10 mouse cellular contexts compared by ENCODE assay signal in the genomic region with DNA sequence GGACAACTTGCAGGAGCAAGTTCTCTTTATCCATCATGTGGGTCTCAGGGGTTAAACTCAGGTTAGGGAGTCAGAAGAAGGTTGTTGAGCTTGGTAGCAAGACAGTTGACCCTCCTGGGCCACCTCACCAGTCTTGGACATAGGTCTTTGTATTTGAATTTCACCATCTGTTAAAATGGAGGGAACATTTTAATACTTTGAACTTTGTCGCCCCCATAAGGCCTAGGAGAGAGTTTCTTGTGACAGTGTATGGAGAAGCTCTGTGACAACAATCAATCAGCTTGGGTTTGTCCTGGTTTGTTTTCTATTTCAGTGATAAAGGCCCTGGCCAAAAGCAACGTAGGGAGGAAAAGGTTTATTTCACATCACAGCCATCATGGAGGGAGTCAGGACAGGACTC. TPM values are rescaled to one million over a fixed set of nuclear protein-coding genes. Genes with fewer than 3 reads are reported as not detected.
A peak's percentile ranks its signal among the peaks of the same experiment; 100 is the strongest.
DNase-seq lines count a peak whose midpoint lies in the region; ATAC-seq and TF ChIP-seq lines count a peak whose summit lies in the region.
"Had no signal": no experiment of that assay in that cellular context is flagged by ENCODE, and none has a peak within 500 bp of the region (broad histone marks: within the 10 kb centered on the region; RNA-seq: fewer than 3 reads in every experiment).

No protein-coding gene starts in this region.

- DNase-seq in kidney, adult 2 months: peak; percentile 67
- DNase-seq in kidney, adult 11 months: no peak
- peak; percentile 77 for DNase-seq in CD4-positive, CD25-positive, alpha-beta regulatory T cell, adult 2 months (ENCODE audit: low read depth, low spot score)
- no peak for DNase-seq in G1E (ENCODE audit: low spot score)
- DNase-seq in lung, postnatal 0 days (ENCODE audit: low spot score): peak; percentile 86
- no peak for DNase-seq in spleen, adult 18-20 months
- no peak for DNase-seq in urinary bladder, postnatal 4 days (ENCODE audit: low spot score in 2 of 2)

- TF ChIP-seq POLR2A in kidney, adult 2 months (IDR thresholded peaks at IDR 0.05; ENCODE audit: low read depth, low read length): no peak

- H3K4me1 ChIP-seq in kidney, adult 2 months (ENCODE audit: control insufficient read depth, insufficient read depth, low read length): peaks cover 3% of the 10 kb centered on the region; the same call in 1 of the 2 replicates
- 0 out of 2 replicates have a peak, but pooled peaks cover 5% of the 10 kb centered on the region for H3K4me1 ChIP-seq in G1E (ENCODE audit: insufficient read depth, low read depth, low read length)
- H3K4me1 ChIP-seq in lung, postnatal 0 days (ENCODE audit: insufficient read depth, low read depth, low read length): peaks cover 10% of the 10 kb centered on the region; the same call in 1 of the 2 replicates

- no peak overlapping the region for H3K9ac ChIP-seq in lung, postnatal 0 days (replicated peaks; ENCODE audit: low read depth)
- H3K9ac ChIP-seq: embryonic facial prominence, embryonic 12.5 days; hindbrain, embryonic 15.5 days had no signal

- H3K4me3 ChIP-seq in kidney, adult 2 months (ENCODE audit: insufficient read depth, low read depth, low read length): no peak overlapping the region
- no peak overlapping the region for H3K4me3 ChIP-seq in G1E (ENCODE audit: low read depth, low read length)
- no peak overlapping the region for H3K4me3 ChIP-seq in lung, postnatal 0 days (ENCODE audit: low read depth, low read length)
- H3K4me3 ChIP-seq: embryonic facial prominence, embryonic 12.5 days; hindbrain, embryonic 15.5 days had no signal

- H3K27me3 ChIP-seq in kidney, adult 2 months (replicated peaks; ENCODE audit: control insufficient read depth, insufficient read depth, low read length): no peaks in the 10 kb centered on the region
- peaks cover 24% of the 10 kb centered on the region for H3K27me3 ChIP-seq in G1E (ENCODE audit: insufficient read depth, low read length)
- H3K27me3 ChIP-seq in lung, postnatal 0 days (replicated peaks; ENCODE audit: insufficient read depth, low read length): no peaks in the 10 kb centered on the region
- H3K27me3 ChIP-seq: hindbrain, embryonic 15.5 days had no signal

- no peak for TF ChIP-seq EP300 in lung, postnatal 0 days (IDR thresholded peaks at IDR 0.05)

- no peaks in the 10 kb centered on the region for H3K36me3 ChIP-seq in kidney, adult 2 months (ENCODE audit: control insufficient read depth, insufficient read depth, low read length)
- peaks cover 3% of the 10 kb centered on the region for H3K36me3 ChIP-seq in G1E (replicated peaks)
- H3K36me3 ChIP-seq in lung, postnatal 0 days (ENCODE audit: insufficient read depth, low read length): no peaks in the 10 kb centered on the region
- H3K36me3 ChIP-seq: embryonic facial prominence, embryonic 12.5 days; hindbrain, embryonic 15.5 days had no signal

- no peak overlapping the region for H3K4me2 ChIP-seq in lung, postnatal 0 days (replicated peaks; ENCODE audit: low read depth, low read length)
- H3K4me2 ChIP-seq: embryonic facial prominence, embryonic 12.5 days; hindbrain, embryonic 15.5 days had no signal

- TF ChIP-seq CTCF in kidney, adult 2 months (conservative IDR thresholded peaks at IDR 0.05; ENCODE audit: insufficient read depth, insufficient read length, low read depth, low read length): 0 out of 2 replicates have a peak, but pooled peaks have one; percentile 2
- TF ChIP-seq CTCF in G1E (IDR thresholded peaks at IDR 0.05; ENCODE audit: low read depth, low read length): no peak
- TF ChIP-seq CTCF in lung, postnatal 0 days (IDR thresholded peaks at IDR 0.05): peak; percentile 66

- peak; percentile 28; the same call in 1 of the 2 replicates for ATAC-seq in G1E (ENCODE audit: extremely low read depth, insufficient number of reproducible peaks, low FRiP score, poor library complexity, severe bottlenecking)
- ATAC-seq in lung, postnatal 0 days: 0 out of 2 replicates have a peak, but pooled peaks have one; percentile 27

- no peak overlapping the region for H3K27ac ChIP-seq in kidney, adult 2 months (ENCODE audit: insufficient read depth, low read depth, low read length)
- H3K27ac ChIP-seq in lung, postnatal 0 days (ENCODE audit: low read length): no peak overlapping the region
- H3K27ac ChIP-seq: embryonic facial prominence, embryonic 12.5 days; hindbrain, embryonic 15.5 days; macrophage had no signal

- WGBS in kidney, adult 2 months: 23% methylated on average over 2 of the region's 2 CpGs
- 24% methylated on average over 2 of the region's 2 CpGs for WGBS in lung, postnatal 0 days

- H3K9me3 ChIP-seq in G1E (replicated peaks): no peaks in the 10 kb centered on the region
- H3K9me3 ChIP-seq in lung, postnatal 0 days (ENCODE audit: low read length): no peaks in the 10 kb centered on the region
- H3K9me3 ChIP-seq: embryonic facial prominence, embryonic 12.5 days; hindbrain, embryonic 15.5 days had no signal

RNA-seq across cellular contexts. Expression of a gene that starts 4.0 kb away (rescaled TPM):
- 17.0 and 17.1 TPM in 2 replicates for polyA plus RNA-seq in kidney, adult 2 months (2012; rRNA removed)
- total RNA-seq in G1E (2014; fragmentation: Nextera tagmentation): 1.1 and 1.8 TPM in 2 replicates
- total RNA-seq in G1E (2017): 0.44 TPM in 1 of 2 replicates, not detected in the other
- polyA plus RNA-seq in G1E (2012): 2.8 and 4.1 TPM in 2 replicates
- 25.7 and 30.4 TPM in 2 replicates for polyA plus RNA-seq in lung, postnatal 0 days (2015; fragmentation: Nextera tagmentation; extraction: Ambion mirVana)

RNA-seq across cellular contexts. Expression of a gene that starts 9.1 kb away (rescaled TPM):
- 6.4 and 6.8 TPM in 2 replicates for polyA plus RNA-seq in kidney, adult 2 months (2012; rRNA removed)
- total RNA-seq in G1E (2014; fragmentation: Nextera tagmentation) (1.7 and 2.5 TPM in 2 replicates), G1E (2017) (2.7 and 2.8 TPM in 2 replicates)
- polyA plus RNA-seq in G1E (2012): 1.3 and 1.6 TPM in 2 replicates
- 6.5 and 7.7 TPM in 2 replicates for polyA plus RNA-seq in lung, postnatal 0 days (2015; fragmentation: Nextera tagmentation; extraction: Ambion mirVana)

RNA-seq across cellular contexts. Expression of a gene that starts 13.4 kb away (rescaled TPM):
- not detected in 2 replicates for polyA plus RNA-seq in kidney, adult 2 months (2012; rRNA removed)
- 1.2 and 2.4 TPM in 2 replicates for total RNA-seq in G1E (2014; fragmentation: Nextera tagmentation)
- total RNA-seq in G1E (2017): 0.98 TPM in 1 of 2 replicates, not detected in the other
- polyA plus RNA-seq in G1E (2012): not detected in 2 replicates
- polyA plus RNA-seq in lung, postnatal 0 days (2015; fragmentation: Nextera tagmentation; extraction: Ambion mirVana): not detected in 2 replicates
- polyA plus RNA-seq: embryonic facial prominence, embryonic 12.5 days; hindbrain, embryonic 15.5 days had no signal

RNA-seq across cellular contexts. Expression of a gene that starts 14.6 kb away (rescaled TPM):
- polyA plus RNA-seq in kidney, adult 2 months (2012; rRNA removed): 132 and 153 TPM in 2 replicates
- total RNA-seq in G1E (2014; fragmentation: Nextera tagmentation) (166 and 208 TPM in 2 replicates), G1E (2017) (261 and 292 TPM in 2 replicates)
- 480 and 545 TPM in 2 replicates for polyA plus RNA-seq in G1E (2012)
- polyA plus RNA-seq in lung, postnatal 0 days (2015; fragmentation: Nextera tagmentation; extraction: Ambion mirVana): 42.0 and 46.1 TPM in 2 replicates

RNA-seq across cellular contexts. Expression of a gene that starts 27.0 kb away (rescaled TPM):
- 2.3 and 3.0 TPM in 2 replicates for polyA plus RNA-seq in kidney, adult 2 months (2012; rRNA removed)
- total RNA-seq in G1E (2014; fragmentation: Nextera tagmentation): 1.7 TPM in 1 of 2 replicates, not detected in the other
- total RNA-seq in G1E (2017): 0.23 TPM in 1 of 2 replicates, not detected in the other
- 0.13 and 0.21 TPM in 2 replicates for polyA plus RNA-seq in G1E (2012)
- 0.42 and 1.2 TPM in 2 replicates for polyA plus RNA-seq in lung, postnatal 0 days (2015; fragmentation: Nextera tagmentation; extraction: Ambion mirVana)

Comparison
In these comparisons a context has a peak if more than half of its experiments do, and no peak if none do; other contexts are left out.
1. DNase-seq: peak in kidney, adult 2 months (single experiment), CD4-positive, CD25-positive, alpha-beta regulatory T cell, adult 2 months (single experiment) and lung, postnatal 0 days (single experiment); none in kidney, adult 11 months (single experiment), G1E (single experiment), spleen, adult 18-20 months (0 of 2) and urinary bladder, postnatal 4 days (0 of 2).